Mouse (Mus musculus) inflammation-experienced regulatory T-cells (primary cell): ENCODE data around the gene Olfr1164. TPM values are rescaled to one million over a fixed set of nuclear protein-coding genes. Genes with fewer than 3 reads are reported as not detected.

Experiments used
- polyA plus RNA-seq, 2 experiments: library from polyadenylated mRNA; unstranded; fragments of 100-300 nt; shearing (Covaris generic); gene quantifications; one replicate each; pipeline ENCODE4 v1.2.1; 2017

The Olfr1164 gene
- not detected for polyA plus RNA-seq

DNA sequence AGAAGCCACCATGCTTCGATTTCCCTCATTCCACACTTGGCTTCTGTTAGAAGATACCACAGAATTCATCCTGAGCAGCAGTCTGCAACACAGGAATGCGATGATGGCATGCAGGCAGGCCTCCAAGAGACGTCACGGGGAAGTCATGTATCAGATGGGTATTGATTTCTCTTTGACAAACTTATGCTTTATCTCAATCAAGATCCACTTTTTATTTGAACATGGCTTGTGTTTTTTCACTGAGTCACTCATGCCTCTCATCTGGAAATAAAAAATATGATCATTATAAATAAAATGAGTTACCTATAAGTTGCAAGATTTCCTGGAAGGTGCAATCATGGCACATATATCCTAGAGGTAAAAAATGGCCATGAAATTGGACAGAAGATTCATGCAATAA, at the start of gene Olfr1164:
Gene Olfr1164 (minus strand): TSS at position 101 of the 400 bp plus-strand sequence.

DNA sequence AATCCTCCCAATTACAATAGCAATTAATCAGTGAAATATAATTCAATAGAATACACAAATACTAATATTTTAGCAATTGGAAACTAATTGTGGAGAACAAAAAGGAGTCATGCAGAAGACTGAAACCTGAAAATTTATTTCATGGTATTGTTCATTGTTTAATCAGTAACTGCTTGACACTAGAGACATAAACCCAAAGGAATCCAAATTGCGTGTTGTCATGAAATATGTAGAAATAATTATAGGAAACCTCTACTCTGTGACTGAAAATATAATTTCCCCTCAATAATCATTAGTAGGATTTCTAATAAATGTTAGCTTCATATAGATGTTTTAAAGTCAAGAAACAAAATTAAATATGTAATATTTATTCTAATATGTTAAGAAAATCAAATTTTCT, 34.4 kb upstream of the Olfr1164 start, which contains the start of gene Olfr1166:
Gene Olfr1166 (minus strand): TSS at position 101 of the 400 bp plus-strand sequence.

DNA sequence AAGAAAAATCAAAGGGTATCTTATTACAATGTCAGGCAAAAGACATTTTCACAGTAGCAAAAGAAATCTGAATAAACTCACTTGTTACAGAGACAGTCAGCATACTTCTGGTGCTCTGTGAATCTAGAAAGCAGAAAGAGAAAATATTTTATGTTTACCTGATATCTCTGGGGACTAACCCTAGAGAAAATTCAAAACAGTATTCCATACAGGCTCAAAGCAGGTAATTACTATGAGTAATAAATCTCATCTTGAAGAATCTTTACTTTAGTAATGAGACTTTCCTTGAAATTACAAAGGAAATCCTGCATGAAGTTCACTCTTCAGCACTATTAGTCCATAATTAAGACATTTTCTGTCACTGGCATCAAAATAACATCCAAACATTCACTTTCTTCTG, 22.0 kb downstream of the Olfr1164 start, which contains the start of gene Olfr1163:
Gene Olfr1163 (minus strand): TSS at position 101 of the 400 bp plus-strand sequence.

DNA sequence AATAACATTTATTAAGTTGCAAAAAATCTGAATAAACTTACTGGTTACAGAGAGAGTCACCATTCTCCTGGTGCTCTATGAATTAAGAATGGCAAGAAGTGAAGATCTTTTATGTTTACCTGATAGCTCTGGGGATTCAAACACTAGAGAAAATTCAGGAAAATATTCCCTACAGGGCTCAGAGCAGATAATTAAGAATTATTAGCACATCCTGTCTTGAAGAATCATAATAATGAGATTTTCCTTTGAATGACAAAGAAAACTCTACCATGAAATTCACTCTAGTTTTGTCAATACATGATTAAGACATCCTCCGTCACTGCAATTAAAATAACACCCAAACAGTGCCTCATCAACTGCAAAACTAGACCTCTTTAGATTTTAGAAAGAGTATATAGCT, 42.7 kb downstream of the Olfr1164 start, which contains the start of gene Olfr1162:
Gene Olfr1162 (minus strand): TSS at position 101 of the 400 bp plus-strand sequence.

Other genes starting within 250 kb of the Olfr1164 start
- gene Olfr1150-ps1, start 250.0 kb downstream of the Olfr1164 start, polyA plus RNA-seq: not detected
- under 1 TPM; 0.20 to 0.82 TPM for gene Olfr1151, start 238.1 kb downstream of the Olfr1164 start, polyA plus RNA-seq
- under 1 TPM; 0.08 to 0.44 TPM for gene Olfr1152, start 227.5 kb downstream of the Olfr1164 start, polyA plus RNA-seq
- gene Olfr1153, start 199.0 kb downstream of the Olfr1164 start, polyA plus RNA-seq: not detected
- not detected for gene Olfr1154, start 188.8 kb downstream of the Olfr1164 start, polyA plus RNA-seq
- gene Olfr1155, start 148.8 kb downstream of the Olfr1164 start, polyA plus RNA-seq: not detected
- gene Olfr1156, start 140.9 kb downstream of the Olfr1164 start, polyA plus RNA-seq: under 1 TPM; 0.11 to 0.26 TPM
- gene Olfr1157, start 125.7 kb downstream of the Olfr1164 start, polyA plus RNA-seq: under 1 TPM in 1 of 2 experiments, not detected in 1; 0.18 TPM
- gene Olfr74, start 119.3 kb downstream of the Olfr1164 start, polyA plus RNA-seq: under 1 TPM in 1 of 2 experiments, not detected in 1; 0.60 TPM
- gene Olfr1158, start 103.9 kb downstream of the Olfr1164 start, polyA plus RNA-seq: not detected
- under 1 TPM in 1 of 2 experiments, not detected in 1; 0.04 TPM for gene Olfr1160, start 85.7 kb downstream of the Olfr1164 start, polyA plus RNA-seq
- gene Olfr1161, start 71.2 kb downstream of the Olfr1164 start, polyA plus RNA-seq: not detected
- not detected for gene Olfr73, start 56.3 kb downstream of the Olfr1164 start, polyA plus RNA-seq
- gene Olfr1162, start 42.8 kb downstream of the Olfr1164 start, polyA plus RNA-seq: under 1 TPM in 1 of 2 experiments, not detected in 1; 0.10 TPM
- gene Olfr1163, start 22.1 kb downstream of the Olfr1164 start, polyA plus RNA-seq: under 1 TPM in 1 of 2 experiments, not detected in 1; 0.80 TPM
- not detected for gene Olfr1166, start 34.3 kb upstream of the Olfr1164 start, polyA plus RNA-seq
- not detected for gene Olfr1167, start 61.2 kb upstream of the Olfr1164 start, polyA plus RNA-seq
- not detected for gene Olfr1168, start 87.9 kb upstream of the Olfr1164 start, polyA plus RNA-seq
- not detected for gene Olfr1170, start 134.4 kb upstream of the Olfr1164 start, polyA plus RNA-seq
- gene Olfr1173, start 185.9 kb upstream of the Olfr1164 start, polyA plus RNA-seq: under 1 TPM in 1 of 2 experiments, not detected in 1; 0.15 TPM
- gene Olfr1174-ps, start 221.2 kb upstream of the Olfr1164 start, polyA plus RNA-seq: not detected
- under 1 TPM in 1 of 2 experiments, not detected in 1; 0.14 TPM for gene Olfr1175-ps, start 233.2 kb upstream of the Olfr1164 start, polyA plus RNA-seq
- under 1 TPM in 1 of 2 experiments, not detected in 1; 0.19 TPM for gene Olfr1176, start 242.8 kb upstream of the Olfr1164 start, polyA plus RNA-seq